Mouse (Mus musculus): ENCODE measurements around the gene Llgl1.

Llgl1 gene

DNA sequence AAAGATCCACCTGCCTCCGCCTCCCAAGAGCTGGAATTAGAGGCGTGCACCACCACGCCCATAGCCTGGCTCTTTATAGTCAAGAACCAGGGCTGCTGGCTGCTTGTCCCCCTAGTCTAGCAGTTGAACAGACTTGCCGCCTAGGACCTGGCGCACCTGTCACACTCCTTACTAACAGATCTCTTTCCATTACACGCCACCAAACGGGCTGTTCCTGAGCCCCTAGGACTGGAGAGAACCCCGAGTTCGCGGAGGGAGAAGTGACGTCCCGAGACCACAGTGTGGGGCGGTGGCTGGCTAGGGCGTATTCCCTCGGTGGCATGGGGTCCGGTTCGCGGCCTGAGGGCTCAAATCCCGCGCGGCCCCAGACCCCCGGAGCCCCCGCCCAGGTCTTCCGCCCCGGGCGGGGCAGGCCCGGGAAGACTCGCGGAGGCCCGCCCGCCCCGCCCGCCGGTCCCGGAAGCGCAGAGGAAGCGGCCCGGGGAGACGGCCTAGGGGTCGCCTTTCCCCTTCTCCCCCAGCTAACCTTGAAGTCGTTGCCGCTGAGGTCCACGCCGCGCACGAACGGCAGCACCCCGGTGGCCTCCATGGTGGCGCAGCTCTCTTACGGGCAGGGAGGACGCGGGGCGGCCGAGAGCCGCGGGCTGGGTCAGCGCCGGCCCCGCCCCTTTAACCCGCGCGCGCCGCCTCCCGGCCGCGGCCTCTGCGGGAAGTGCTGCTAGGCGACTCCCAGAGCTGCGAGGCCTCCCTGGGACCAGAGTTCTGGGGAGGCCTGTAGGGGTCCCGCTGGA is 27.3 kb downstream of the Llgl1 start, which contains the start of gene Flii:
Gene Flii (minus strand): TSS at position 663 of the 791 bp plus-strand sequence.
- DNase-seq = peak; percentile 77

DNA sequence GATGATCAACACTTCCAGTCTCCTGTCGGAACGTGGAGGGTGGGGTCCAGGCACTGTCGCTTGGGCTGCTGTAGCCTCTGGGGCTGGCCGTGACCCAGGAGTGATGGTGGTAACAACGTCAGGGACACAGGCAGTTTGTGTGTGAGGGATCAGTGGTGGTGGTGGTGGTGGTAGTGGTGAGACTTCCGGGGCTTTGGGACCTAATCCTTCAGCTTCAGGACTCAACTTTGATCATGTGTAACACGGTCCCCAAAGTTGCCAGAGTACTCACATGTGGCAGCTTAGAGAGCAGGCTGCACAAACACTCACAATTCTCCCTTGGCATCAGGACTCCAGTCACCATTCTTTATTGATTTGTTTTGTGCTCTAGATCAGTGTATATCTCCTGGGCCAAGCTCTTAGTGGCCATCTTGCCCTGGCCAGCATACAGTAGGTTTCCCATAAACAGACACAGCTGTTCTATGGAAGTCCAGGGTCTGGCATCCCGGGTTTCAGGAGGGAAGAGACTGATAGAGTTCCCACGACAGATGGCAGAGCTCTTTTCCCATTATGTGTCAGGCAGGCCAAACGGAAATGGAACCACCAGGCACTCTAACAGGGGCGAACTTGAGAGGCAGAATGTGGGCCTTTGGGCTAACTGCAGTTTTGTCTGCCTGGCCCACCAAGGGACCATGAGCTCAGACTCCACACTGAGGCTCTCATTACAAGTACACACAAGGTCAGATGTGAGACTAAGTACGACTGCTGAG is 28.0 kb downstream of the Llgl1 start:
- DNase-seq = no peak

GRCm38 (mm10) chr11:60728260-60728761 is 28.8 kb downstream of the Llgl1 start, which contains the start of gene Mief2:
TSS of gene Mief2 (plus strand) at chr11:60728398.
- DNase-seq = peak; percentile 95

- peak; percentile 47 for DNase-seq
These were observed 29.7 kb downstream of the Llgl1 start for GRCm38 (mm10) chr11:60729217-60729641.

DNA sequence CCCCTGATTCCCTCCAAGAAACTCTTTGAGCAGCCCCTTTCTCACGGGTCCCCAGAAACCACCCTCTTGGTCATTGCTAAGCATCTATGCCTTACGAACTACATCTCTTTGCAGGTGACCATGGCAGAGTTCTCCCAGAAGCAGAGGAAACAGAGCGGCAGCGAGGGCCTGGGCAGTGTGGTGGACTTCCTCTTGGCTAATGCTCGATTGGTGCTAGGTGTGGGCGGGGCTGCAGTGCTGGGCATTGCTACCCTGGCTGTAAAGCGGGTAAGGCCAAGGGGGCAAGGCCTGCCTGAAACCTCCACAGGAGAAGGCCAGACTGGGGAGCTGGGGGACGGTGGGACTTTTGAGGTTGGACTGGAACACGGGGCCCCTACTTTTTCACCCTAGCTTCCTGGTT is 30.6 kb downstream of the Llgl1 start:
- peak; percentile 26 for DNase-seq

- DNase-seq = peak; percentile 35
These were observed 31.7 kb downstream of the Llgl1 start for GRCm38 (mm10) chr11:60731251-60731650.

GRCm38 (mm10) chr11:60734206-60734605 is 34.7 kb downstream of the Llgl1 start:
- no peak for DNase-seq

DNA sequence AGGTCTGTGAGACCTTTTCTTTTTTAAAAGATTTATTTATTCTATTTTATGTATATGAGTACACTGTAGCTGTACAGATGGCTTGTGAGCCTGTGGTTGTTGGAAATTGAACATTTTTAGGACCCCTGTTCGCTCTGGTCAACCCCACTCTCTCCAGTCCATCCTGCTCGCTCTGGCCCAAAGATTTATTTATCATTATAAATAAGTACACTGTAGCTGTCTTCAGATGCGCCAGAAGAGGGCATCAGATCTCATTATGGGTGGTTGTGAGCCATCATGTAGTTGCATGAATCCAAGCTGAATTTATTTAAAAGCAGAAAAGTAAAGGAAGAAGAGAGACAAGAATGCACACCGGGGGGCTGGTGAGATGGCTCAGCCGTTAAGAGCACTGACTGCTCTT is 35.7 kb downstream of the Llgl1 start:
- no peak for DNase-seq

DNA sequence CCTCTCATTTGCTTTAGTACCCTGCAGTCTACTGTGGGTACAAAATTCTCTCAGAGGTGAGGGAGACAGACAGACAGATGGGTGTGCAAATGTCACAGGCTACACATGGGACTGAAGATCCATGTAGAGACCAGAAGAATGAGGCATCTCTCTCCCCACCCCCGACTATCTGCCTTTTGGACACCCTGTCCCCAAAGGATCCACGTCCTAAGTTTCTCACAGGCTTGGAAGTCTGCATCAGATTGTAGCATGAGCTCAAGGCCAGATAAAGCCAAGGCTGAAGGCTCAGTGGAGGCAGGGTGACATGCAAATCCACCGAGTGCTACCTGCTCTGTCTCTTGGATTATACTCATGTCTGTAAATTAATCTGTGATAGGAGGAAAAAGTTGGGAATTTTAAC is 37.0 kb downstream of the Llgl1 start:
- no peak for DNase-seq

GRCm38 (mm10) chr11:60737450-60737849 is 37.9 kb downstream of the Llgl1 start:
- DNase-seq = no peak

GRCm38 (mm10) chr11:60740321-60740720 is 40.8 kb downstream of the Llgl1 start:
- DNase-seq = no peak

GRCm38 (mm10) chr11:60755570-60755969 is 56.0 kb downstream of the Llgl1 start:
- no peak for DNase-seq

DNA sequence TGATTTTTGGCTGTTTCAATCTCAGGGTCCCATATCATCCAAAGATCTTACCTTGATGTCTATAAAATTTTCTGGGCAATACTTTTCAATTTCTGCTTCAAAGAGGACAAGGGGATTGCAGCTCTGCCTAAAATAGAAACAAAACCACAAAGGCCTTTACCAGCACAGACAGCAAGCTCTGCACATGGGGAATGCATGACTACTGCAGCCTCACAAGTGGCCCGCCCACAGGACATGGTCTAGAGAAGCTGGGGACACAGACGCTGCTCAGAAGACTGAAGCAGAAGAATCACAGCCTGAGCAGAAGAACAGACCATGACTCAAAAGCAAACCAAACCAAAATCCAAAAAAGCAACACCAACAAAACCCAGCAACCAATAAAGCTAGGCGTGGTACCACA is 62.2 kb downstream of the Llgl1 start:
- DNase-seq = no peak
